Mouse (Mus musculus): Measurements from ENCODE around the gene Acly. TPM values are rescaled to one million over a fixed set of nuclear protein-coding genes. Genes with fewer than 3 reads are reported as not detected.
"Not testable (repeated sequence)": the region's sequence is repeated elsewhere in the genome, so short reads cannot be mapped to it uniquely, and the experiment has no call there.

Acly gene
- polyA plus RNA-seq, 1 experiment from 2014 or later, result 242 TPM

- H3K36me3 ChIP-seq (ENCODE audit: control insufficient read depth, insufficient read depth), result no peaks in the 10 kb centered on the region
- H3K9me3 ChIP-seq (ENCODE audit: control insufficient read depth, low read length), result no peaks in the 10 kb centered on the region; the same call in 1 of the 2 replicates
- H3K27ac ChIP-seq (ENCODE audit: low read length), result no peak overlapping the region
- 74% methylated on average over 1 of the region's 1 CpGs for WGBS
- ATAC-seq, result no peak
- H3K27me3 ChIP-seq (replicated peaks; ENCODE audit: control insufficient read depth, insufficient read depth, low read length), result no peaks in the 10 kb centered on the region
- no peak overlapping the region for H3K4me2 ChIP-seq (ENCODE audit: low read length)
- no peaks in the 10 kb centered on the region for H3K4me1 ChIP-seq (replicated peaks; ENCODE audit: control insufficient read depth, insufficient read depth, low read length)
- no peak overlapping the region for H3K9ac ChIP-seq (replicated peaks; ENCODE audit: low read depth, low read length)
- no peak overlapping the region for H3K4me3 ChIP-seq (replicated peaks; ENCODE audit: low read length)
Observed at GRCm38 (mm10) chr11:100535996-100536395, 8.2 kb upstream of the Acly start.

GRCm38 (mm10) chr11:100534821-100535220 lies 7.0 kb upstream of the Acly start:
- 87% methylated on average over 6 of the region's 6 CpGs for WGBS
- not testable (repeated sequence) for ATAC-seq; H3K27me3 ChIP-seq (replicated peaks; ENCODE audit: control insufficient read depth, insufficient read depth, low read length); H3K4me1 ChIP-seq (replicated peaks; ENCODE audit: control insufficient read depth, insufficient read depth, low read length); H3K27ac ChIP-seq (ENCODE audit: low read length); H3K9me3 ChIP-seq (ENCODE audit: control insufficient read depth, low read length); H3K4me3 ChIP-seq (replicated peaks; ENCODE audit: low read length); H3K4me2 ChIP-seq (ENCODE audit: low read length); H3K9ac ChIP-seq (replicated peaks; ENCODE audit: low read depth, low read length); H3K36me3 ChIP-seq (ENCODE audit: control insufficient read depth, insufficient read depth)

- ATAC-seq; H3K4me2 ChIP-seq (ENCODE audit: low read length); H3K9me3 ChIP-seq (ENCODE audit: control insufficient read depth, low read length); H3K27ac ChIP-seq (ENCODE audit: low read length); H3K27me3 ChIP-seq (replicated peaks; ENCODE audit: control insufficient read depth, insufficient read depth, low read length); H3K9ac ChIP-seq (replicated peaks; ENCODE audit: low read depth, low read length); H3K36me3 ChIP-seq (ENCODE audit: control insufficient read depth, insufficient read depth); H3K4me3 ChIP-seq (replicated peaks; ENCODE audit: low read length); H3K4me1 ChIP-seq (replicated peaks; ENCODE audit: control insufficient read depth, insufficient read depth, low read length): not testable (repeated sequence)
- WGBS, result 77% methylated on average over 2 of the region's 2 CpGs
Observed at GRCm38 (mm10) chr11:100534411-100534810, 6.6 kb upstream of the Acly start.

- Histone ChIP-seq H3K4me1 (replicated peaks; ENCODE audit: control insufficient read depth, insufficient read depth, low read length) (no peaks in the 10 kb centered on the region), H3K9ac (replicated peaks; ENCODE audit: low read depth, low read length) (no peak overlapping the region), H3K36me3 (ENCODE audit: control insufficient read depth, insufficient read depth) (no peaks in the 10 kb centered on the region), H3K9me3 (ENCODE audit: control insufficient read depth, low read length) (no peaks in the 10 kb centered on the region; the same call in 1 of the 2 replicates), H3K27me3 (replicated peaks; ENCODE audit: control insufficient read depth, insufficient read depth, low read length) (no peaks in the 10 kb centered on the region), H3K27ac (ENCODE audit: low read length) (no peak overlapping the region), H3K4me2 (ENCODE audit: low read length) (no peak overlapping the region), H3K4me3 (replicated peaks; ENCODE audit: low read length) (no peak overlapping the region)
- no peak for ATAC-seq
- 5% methylated on average over 6 of the region's 6 CpGs for WGBS
Observed at GRCm38 (mm10) chr11:100533871-100534270, 6.1 kb upstream of the Acly start.

GRCm38 (mm10) chr11:100528375-100529165 lies 770 bp upstream of the Acly start:
- Histone ChIP-seq H3K27me3 (replicated peaks; ENCODE audit: control insufficient read depth, insufficient read depth, low read length) (no peaks in the 10 kb centered on the region), H3K36me3 (ENCODE audit: control insufficient read depth, insufficient read depth) (no peaks in the 10 kb centered on the region), H3K9me3 (ENCODE audit: control insufficient read depth, low read length) (no peaks in the 10 kb centered on the region), H3K4me3 (replicated peaks; ENCODE audit: low read length) (peak overlapping the region; percentile 89), H3K4me2 (ENCODE audit: low read length) (peak overlapping the region; percentile 79), H3K27ac (ENCODE audit: low read length) (peak overlapping the region; percentile 71), H3K9ac (replicated peaks; ENCODE audit: low read depth, low read length) (peak overlapping the region; percentile 69), H3K4me1 (replicated peaks; ENCODE audit: control insufficient read depth, insufficient read depth, low read length) (peaks cover 26% of the 10 kb centered on the region)
- no peak for ATAC-seq
- 23% methylated on average over 19 of the region's 19 CpGs for WGBS

GRCm38 (mm10) chr11:100527066-100527457 lies 738 bp downstream of the Acly start:
- peak overlapping the region; percentile 92 for H3K4me2 ChIP-seq (ENCODE audit: low read length)
- ATAC-seq, result peak; percentile 39
- under 1% methylated on average over 26 of the region's 26 CpGs for WGBS
- H3K27ac ChIP-seq (ENCODE audit: low read length), result peak overlapping the region; percentile 94
- no peaks in the 10 kb centered on the region for H3K9me3 ChIP-seq (ENCODE audit: control insufficient read depth, low read length)
- peak overlapping the region; percentile 86 for H3K9ac ChIP-seq (replicated peaks; ENCODE audit: low read depth, low read length)
- H3K4me1 ChIP-seq (replicated peaks; ENCODE audit: control insufficient read depth, insufficient read depth, low read length), result peaks cover 26% of the 10 kb centered on the region
- peaks cover 12% of the 10 kb centered on the region for H3K36me3 ChIP-seq (ENCODE audit: control insufficient read depth, insufficient read depth)
- H3K4me3 ChIP-seq (replicated peaks; ENCODE audit: low read length), result peak overlapping the region; percentile 89
- no peaks in the 10 kb centered on the region for H3K27me3 ChIP-seq (replicated peaks; ENCODE audit: control insufficient read depth, insufficient read depth, low read length)

GRCm38 (mm10) chr11:100526052-100526816 lies 1.6 kb downstream of the Acly start:
- H3K27me3 ChIP-seq (replicated peaks; ENCODE audit: control insufficient read depth, insufficient read depth, low read length), result no peaks in the 10 kb centered on the region
- WGBS, result 3% methylated on average over 15 of the region's 15 CpGs
- peak overlapping the region; percentile 92 for H3K4me2 ChIP-seq (ENCODE audit: low read length)
- peaks cover 26% of the 10 kb centered on the region for H3K4me1 ChIP-seq (replicated peaks; ENCODE audit: control insufficient read depth, insufficient read depth, low read length)
- peak overlapping the region; percentile 89 for H3K4me3 ChIP-seq (replicated peaks; ENCODE audit: low read length)
- H3K9me3 ChIP-seq (ENCODE audit: control insufficient read depth, low read length), result no peaks in the 10 kb centered on the region
- no peak for ATAC-seq
- no peak overlapping the region; the same call in 1 of the 2 replicates for H3K27ac ChIP-seq (ENCODE audit: low read length)
- peak overlapping the region; percentile 86 for H3K9ac ChIP-seq (replicated peaks; ENCODE audit: low read depth, low read length)
- H3K36me3 ChIP-seq (ENCODE audit: control insufficient read depth, insufficient read depth), result peaks cover 19% of the 10 kb centered on the region

GRCm38 (mm10) chr11:100524987-100525630 lies 2.7 kb downstream of the Acly start:
- peaks cover 26% of the 10 kb centered on the region for H3K4me1 ChIP-seq (replicated peaks; ENCODE audit: control insufficient read depth, insufficient read depth, low read length)
- H3K9ac ChIP-seq (replicated peaks; ENCODE audit: low read depth, low read length), result no peak overlapping the region; the same call in 1 of the 2 replicates
- H3K4me3 ChIP-seq (replicated peaks; ENCODE audit: low read length), result peak overlapping the region; percentile 89
- H3K9me3 ChIP-seq (ENCODE audit: control insufficient read depth, low read length), result no peaks in the 10 kb centered on the region
- peaks cover 24% of the 10 kb centered on the region for H3K36me3 ChIP-seq (ENCODE audit: control insufficient read depth, insufficient read depth)
- WGBS, result 61% methylated on average over 11 of the region's 11 CpGs
- peak overlapping the region; percentile 92 for H3K4me2 ChIP-seq (ENCODE audit: low read length)
- no peak for ATAC-seq
- H3K27me3 ChIP-seq (replicated peaks; ENCODE audit: control insufficient read depth, insufficient read depth, low read length), result no peaks in the 10 kb centered on the region
- no peak overlapping the region for H3K27ac ChIP-seq (ENCODE audit: low read length)

GRCm38 (mm10) chr11:100524358-100524757 lies 3.4 kb downstream of the Acly start:
- Histone ChIP-seq H3K27me3 (replicated peaks; ENCODE audit: control insufficient read depth, insufficient read depth, low read length) (no peaks in the 10 kb centered on the region), H3K9ac (replicated peaks; ENCODE audit: low read depth, low read length) (no peak overlapping the region), H3K36me3 (ENCODE audit: control insufficient read depth, insufficient read depth) (peaks cover 30% of the 10 kb centered on the region), H3K4me3 (replicated peaks; ENCODE audit: low read length) (no peak overlapping the region), H3K9me3 (ENCODE audit: control insufficient read depth, low read length) (no peaks in the 10 kb centered on the region), H3K27ac (ENCODE audit: low read length) (no peak overlapping the region), H3K4me2 (ENCODE audit: low read length) (no peak overlapping the region), H3K4me1 (replicated peaks; ENCODE audit: control insufficient read depth, insufficient read depth, low read length) (peaks cover 26% of the 10 kb centered on the region)
- ATAC-seq, result no peak
- WGBS, result 88% methylated on average over 5 of the region's 5 CpGs
